ENCODE assay signal across 14 mouse cellular contexts in genomic region chr16:72705851-72706250, GRCm38 (mm10).
DNase-seq lines count a peak whose midpoint lies in the region.
"Had no signal": no experiment of that assay in that cellular context is flagged by ENCODE, and none has a peak within 500 bp of the region (broad histone marks: within the 10 kb centered on the region; RNA-seq: fewer than 3 reads in every experiment).

No protein-coding gene starts in this region.

- intact Hi-C loops in left cerebral cortex, postnatal 14 days (cut with DNase I): no loop called here

- DNase-seq in cerebellum, adult 9-10 months: peak; percentile 10
- DNase-seq in cerebellum, postnatal 4 days (ENCODE audit: low spot score in 2 of 2): no peak
- peak; percentile 25 for DNase-seq in layer of hippocampus, adult 9-10 months (ENCODE audit: low spot score)
- no peak for DNase-seq in layer of hippocampus, adult 11-12 months (ENCODE audit: low spot score)
- DNase-seq in brain, adult 2 months (ENCODE audit: low read depth, low spot score): peak; percentile 62
- no peak for DNase-seq in left cerebral cortex, postnatal 14 days (ENCODE audit: low spot score in 2 of 2)
- DNase-seq in urinary bladder, postnatal 10 days (ENCODE audit: low spot score): no peak
- DNase-seq: adrenal gland, adult 8-10 months; adrenal gland, postnatal 14 days; adrenal gland, postnatal 36 days; cerebellum, adult 11-12 months; cerebellum, adult 9-11 months; cerebellum, postnatal 14 days; embryo, embryonic 11 days had no signal

Comparison
In these comparisons a context has a peak if more than half of its experiments do, and no peak if none do; other contexts are left out.
1. DNase-seq: peak in cerebellum, adult 9-10 months (single experiment), layer of hippocampus, adult 9-10 months (single experiment) and brain, adult 2 months (single experiment); none in cerebellum, postnatal 4 days (0 of 2), layer of hippocampus, adult 11-12 months (single experiment), left cerebral cortex, postnatal 14 days (0 of 2) and urinary bladder, postnatal 10 days (single experiment).